In genomic region chr10:85102247-85103084, GRCm38 (mm10) we compare ENCODE assay signal across 8 mouse cellular contexts. TPM values are rescaled to one million over a fixed set of nuclear protein-coding genes. Genes with fewer than 3 reads are reported as not detected.
DNase-seq lines count a peak whose midpoint lies in the region; ATAC-seq lines count a peak whose summit lies in the region.

Fhl4 (minus strand) TSS chr10:85102495.
Tmem263 (plus strand) TSS chr10:85102627.

- ATAC-seq in intestine, embryonic 14.5 days (replicated peaks; ENCODE audit: low FRiP score, low TSS enrichment, low read depth): peak; percentile 96
- peak; percentile 82 for ATAC-seq in megakaryocyte-erythroid progenitor cell, adult 5-6 weeks (replicated peaks; ENCODE audit: low FRiP score, low TSS enrichment, poor library complexity, severe bottlenecking)

- H3K27ac ChIP-seq in intestine, embryonic 14.5 days (ENCODE audit: low read depth): peak within 1 kb of the TSS; percentile 82

- peak within 1 kb of the TSS; percentile 90 for H3K9ac ChIP-seq in intestine, embryonic 14.5 days (ENCODE audit: low read length)

- no peaks in the 10 kb centered on the region for H3K27me3 ChIP-seq in intestine, embryonic 14.5 days (replicated peaks; ENCODE audit: control insufficient read depth, insufficient read depth, low read length)

- peak within 1 kb of the TSS; percentile 95 for H3K4me3 ChIP-seq in intestine, embryonic 14.5 days (ENCODE audit: low read depth, low read length)

- under 1% methylated on average over 43 of the region's 96 CpGs for WGBS in intestine, embryonic 14.5 days

- H3K4me1 ChIP-seq in intestine, embryonic 14.5 days (replicated peaks; ENCODE audit: control insufficient read depth, insufficient read depth, low read length): peaks cover 3% of the 10 kb centered on the region; the same call in 1 of the 2 replicates

- no peaks in the 10 kb centered on the region for H3K36me3 ChIP-seq in intestine, embryonic 14.5 days (ENCODE audit: control insufficient read depth, insufficient read depth, low read length)

- peak; percentile 89 for DNase-seq in adrenal gland, adult 2 months
- DNase-seq in embryo, embryonic 11 days: peak; percentile 98
- peak; percentile 91 for DNase-seq in gastrocnemius, postnatal 25 days
- DNase-seq in intestine, embryonic 14.5 days (ENCODE audit: low spot score): peak; percentile 92
- DNase-seq in left cerebral cortex, postnatal 14 days (ENCODE audit: low spot score in 2 of 2): peak; percentile 58 to 80
- peak; percentile 87 for DNase-seq in right cerebral cortex, postnatal 14 days
- peak; percentile 56 to 71 for DNase-seq in urinary bladder, postnatal 36 days (ENCODE audit: low spot score in 2 of 2)

- intact Hi-C loops in left cerebral cortex, postnatal 14 days (cut with DNase I): no loop called here

- H3K9me3 ChIP-seq in intestine, embryonic 14.5 days (ENCODE audit: control insufficient read depth, low read length): no peaks in the 10 kb centered on the region

- peak within 1 kb of the TSS; percentile 79 for H3K4me2 ChIP-seq in intestine, embryonic 14.5 days (ENCODE audit: low read length)

RNA-seq across cellular contexts. Expression of gene Fhl4, which starts in this region (rescaled TPM):
- total RNA-seq in adrenal gland, adult 2 months (2021): under 1 TPM; 0.31 to 0.37 TPM
- 0.03 and 0.09 TPM in 2 replicates for polyA plus RNA-seq in adrenal gland, adult 2 months (2012; rRNA removed)
- total RNA-seq in gastrocnemius, postnatal 25 days (2021): under 1 TPM; 0.13 to 0.15 TPM
- 0.83 and 1.0 TPM in 2 replicates for polyA plus RNA-seq in intestine, embryonic 14.5 days (2014; fragmentation: Nextera tagmentation; extraction: Ambion mirVana)
- under 1 TPM; 0.46 to 0.87 TPM for total RNA-seq in left cerebral cortex, postnatal 14 days (2021)
- 1.5 TPM in 1 of 2 replicates, not detected in the other for total RNA-seq in megakaryocyte-erythroid progenitor cell, adult 5-6 weeks (2014; fragmentation: Nextera tagmentation)
- 1.0 and 3.0 TPM in 2 replicates for total RNA-seq in megakaryocyte-erythroid progenitor cell, adult 5-6 weeks (2017)

RNA-seq across cellular contexts. Expression of gene Tmem263, which starts in this region (rescaled TPM):
- 10 to 100 TPM; 12.2 to 20.0 TPM for total RNA-seq in adrenal gland, adult 2 months (2021)
- 20.9 and 23.6 TPM in 2 replicates for polyA plus RNA-seq in adrenal gland, adult 2 months (2012; rRNA removed)
- total RNA-seq in gastrocnemius, postnatal 25 days (2021): 10 to 100 TPM in 1 of 2 experiments, 1 to 10 TPM in 1; 9.9 to 11.2 TPM
- 51.8 and 61.6 TPM in 2 replicates for polyA plus RNA-seq in intestine, embryonic 14.5 days (2014; fragmentation: Nextera tagmentation; extraction: Ambion mirVana)
- 10 to 100 TPM; 33.7 to 37.5 TPM for total RNA-seq in left cerebral cortex, postnatal 14 days (2021)
- 12.8 and 15.7 TPM in 2 replicates for total RNA-seq in megakaryocyte-erythroid progenitor cell, adult 5-6 weeks (2014; fragmentation: Nextera tagmentation)
- 17.8 and 18.7 TPM in 2 replicates for total RNA-seq in megakaryocyte-erythroid progenitor cell, adult 5-6 weeks (2017)

Comparison
In these comparisons a context has a peak if more than half of its experiments do, and no peak if none do; other contexts are left out.
1. Peak in every context shown above with its lines: DNase-seq, ATAC-seq, H3K4me3 ChIP-seq and H3K27ac ChIP-seq.